In genomic region chr17:45158171-45158691, GRCm38 (mm10) we compare ENCODE assay signal across 13 mouse cellular contexts.
DNase-seq lines count a peak whose midpoint lies in the region; ATAC-seq lines count a peak whose summit lies in the region.
"Had no signal": no experiment of that assay in that cellular context is flagged by ENCODE, and none has a peak within 500 bp of the region (broad histone marks: within the 10 kb centered on the region; RNA-seq: fewer than 3 reads in every experiment).

No protein-coding gene starts in this region.

- no peak overlapping the region for H3K4me3 ChIP-seq in midbrain, embryonic 11.5 days (ENCODE audit: low read depth, low read length)
- H3K4me3 ChIP-seq in midbrain, embryonic 16.5 days (ENCODE audit: low read depth, low read length), result no peak overlapping the region
- no peak overlapping the region for H3K4me3 ChIP-seq in heart, embryonic 11.5 days (ENCODE audit: low read depth, low read length)
- no peak overlapping the region for H3K4me3 ChIP-seq in limb, embryonic 15.5 days
- H3K4me3 ChIP-seq: myocyte had no signal

- H3K9me3 ChIP-seq in midbrain, embryonic 11.5 days (ENCODE audit: control insufficient read depth, low read length), result no peaks in the 10 kb centered on the region
- no peaks in the 10 kb centered on the region for H3K9me3 ChIP-seq in midbrain, embryonic 16.5 days (replicated peaks; ENCODE audit: control insufficient read depth, low read length, poor library complexity, severe bottlenecking)
- no peaks in the 10 kb centered on the region for H3K9me3 ChIP-seq in heart, embryonic 11.5 days (replicated peaks; ENCODE audit: control insufficient read depth, low read length)
- no peaks in the 10 kb centered on the region for H3K9me3 ChIP-seq in limb, embryonic 15.5 days

- no peak overlapping the region for H3K4me2 ChIP-seq in midbrain, embryonic 11.5 days
- no peak overlapping the region for H3K4me2 ChIP-seq in midbrain, embryonic 16.5 days (ENCODE audit: low read length)
- peak overlapping the region; percentile 53 for H3K4me2 ChIP-seq in heart, embryonic 11.5 days
- H3K4me2 ChIP-seq in limb, embryonic 15.5 days, result no peak overlapping the region

- no peak overlapping the region for H3K9ac ChIP-seq in midbrain, embryonic 11.5 days (ENCODE audit: low read length)
- H3K9ac ChIP-seq in midbrain, embryonic 16.5 days (ENCODE audit: low read depth, low read length), result no peak overlapping the region
- H3K9ac ChIP-seq in heart, embryonic 11.5 days (ENCODE audit: low read depth, low read length), result 0 out of 2 replicates have a peak overlapping the region, but pooled peaks have one; percentile 22
- no peak overlapping the region for H3K9ac ChIP-seq in limb, embryonic 15.5 days

- ATAC-seq in cerebellum, adult (ENCODE audit: insufficient number of reproducible peaks, low FRiP score, low TSS enrichment), result no peak
- ATAC-seq in midbrain, embryonic 11.5 days (ENCODE audit: low FRiP score), result no peak
- ATAC-seq in midbrain, embryonic 16.5 days, result no peak
- peak; percentile 89 for ATAC-seq in heart, embryonic 11.5 days (replicated peaks; ENCODE audit: insufficient number of reproducible peaks, low FRiP score, low TSS enrichment)
- 0 out of 2 replicates have a peak, but pooled peaks have one; percentile 15 for ATAC-seq in limb, embryonic 15.5 days (ENCODE audit: insufficient number of reproducible peaks, low FRiP score, low TSS enrichment, low read depth)
- ATAC-seq: inflammation-experienced regulatory T-cells, adult 6 months had no signal

- WGBS in midbrain, embryonic 11.5 days, result 77% methylated on average over 16 of the region's 16 CpGs
- 74% methylated on average over 16 of the region's 16 CpGs for WGBS in midbrain, embryonic 16.5 days
- WGBS in heart, embryonic 11.5 days (ENCODE audit: insufficient replicate concordance), result 31% methylated on average over 16 of the region's 16 CpGs
- 24% methylated on average over 16 of the region's 16 CpGs for WGBS in limb, embryonic 15.5 days

- H3K27me3 ChIP-seq in midbrain, embryonic 11.5 days (ENCODE audit: control insufficient read depth, insufficient read depth, low read length), result no peaks in the 10 kb centered on the region
- no peaks in the 10 kb centered on the region for H3K27me3 ChIP-seq in midbrain, embryonic 16.5 days (ENCODE audit: control insufficient read depth, insufficient read depth, low read depth, low read length)
- H3K27me3 ChIP-seq in heart, embryonic 11.5 days (ENCODE audit: control insufficient read depth, insufficient read depth, low read length), result no peaks in the 10 kb centered on the region
- peaks cover under 1% of the 10 kb centered on the region; the same call in 1 of the 2 replicates for H3K27me3 ChIP-seq in limb, embryonic 15.5 days

- no peaks in the 10 kb centered on the region for H3K36me3 ChIP-seq in midbrain, embryonic 11.5 days (ENCODE audit: control insufficient read depth, insufficient read depth, low read length)
- H3K36me3 ChIP-seq in midbrain, embryonic 16.5 days (ENCODE audit: control insufficient read depth, insufficient read depth, low read length), result no peaks in the 10 kb centered on the region
- no peaks in the 10 kb centered on the region for H3K36me3 ChIP-seq in heart, embryonic 11.5 days (ENCODE audit: control insufficient read depth, insufficient read depth, low read length)
- no peaks in the 10 kb centered on the region for H3K36me3 ChIP-seq in limb, embryonic 15.5 days

- peak; percentile 6 for DNase-seq in cerebellum, adult 11-12 months
- peak; percentile 81 for DNase-seq in midbrain, embryonic 11.5 days (ENCODE audit: low spot score, missing footprints)
- no peak for DNase-seq in frontal cortex, postnatal 36 days (ENCODE audit: low spot score in 2 of 2)
- no peak for DNase-seq in retina, embryonic 14.5 days (ENCODE audit: low spot score)
- DNase-seq: lung, postnatal 10 days; right cerebral cortex, postnatal 4 days; thymus, adult 18-20 months had no signal

- H3K4me1 ChIP-seq in midbrain, embryonic 11.5 days (ENCODE audit: control insufficient read depth, insufficient read depth, low read length), result no peaks in the 10 kb centered on the region
- no peaks in the 10 kb centered on the region for H3K4me1 ChIP-seq in midbrain, embryonic 16.5 days (ENCODE audit: control insufficient read depth, insufficient read depth, low read length)
- H3K4me1 ChIP-seq in heart, embryonic 11.5 days (ENCODE audit: control insufficient read depth, insufficient read depth, low read length), result peaks cover 14% of the 10 kb centered on the region
- H3K4me1 ChIP-seq in limb, embryonic 15.5 days, result peaks cover 10% of the 10 kb centered on the region

- H3K27ac ChIP-seq in midbrain, embryonic 11.5 days (ENCODE audit: low read depth, low read length), result no peak overlapping the region
- H3K27ac ChIP-seq in midbrain, embryonic 16.5 days (ENCODE audit: low read length), result no peak overlapping the region
- H3K27ac ChIP-seq in heart, embryonic 11.5 days (ENCODE audit: low read depth, low read length), result peak overlapping the region; percentile 87
- H3K27ac ChIP-seq in limb, embryonic 15.5 days, result no peak overlapping the region

Comparison
In these comparisons a context has a peak if more than half of its experiments do, and no peak if none do; other contexts are left out.
1. DNase-seq: peak in cerebellum, adult 11-12 months (single experiment) and midbrain, embryonic 11.5 days (single experiment); none in frontal cortex, postnatal 36 days (0 of 2) and retina, embryonic 14.5 days (single experiment).
2. ATAC-seq: peak in heart, embryonic 11.5 days (single experiment) and limb, embryonic 15.5 days (single experiment); none in cerebellum, adult (single experiment), midbrain, embryonic 11.5 days (single experiment) and midbrain, embryonic 16.5 days (single experiment).